Mouse (Mus musculus) stomach, postnatal 0 days (tissue): Measurements from ENCODE around the gene Eif5.

Experiments used
- CTCF ChIP-seq: IDR thresholded peaks from 2 replicates; pipeline ENCODE4 v1.5.1; 2016; ENCODE audit warnings: antibody characterized with exemption, low read depth, mild to moderate bottlenecking, moderate library complexity
- EP300 ChIP-seq: optimal IDR thresholded peaks from 2 replicates; pipeline ENCODE3; 2016; ENCODE audit warnings: antibody characterized with exemption

DNA sequence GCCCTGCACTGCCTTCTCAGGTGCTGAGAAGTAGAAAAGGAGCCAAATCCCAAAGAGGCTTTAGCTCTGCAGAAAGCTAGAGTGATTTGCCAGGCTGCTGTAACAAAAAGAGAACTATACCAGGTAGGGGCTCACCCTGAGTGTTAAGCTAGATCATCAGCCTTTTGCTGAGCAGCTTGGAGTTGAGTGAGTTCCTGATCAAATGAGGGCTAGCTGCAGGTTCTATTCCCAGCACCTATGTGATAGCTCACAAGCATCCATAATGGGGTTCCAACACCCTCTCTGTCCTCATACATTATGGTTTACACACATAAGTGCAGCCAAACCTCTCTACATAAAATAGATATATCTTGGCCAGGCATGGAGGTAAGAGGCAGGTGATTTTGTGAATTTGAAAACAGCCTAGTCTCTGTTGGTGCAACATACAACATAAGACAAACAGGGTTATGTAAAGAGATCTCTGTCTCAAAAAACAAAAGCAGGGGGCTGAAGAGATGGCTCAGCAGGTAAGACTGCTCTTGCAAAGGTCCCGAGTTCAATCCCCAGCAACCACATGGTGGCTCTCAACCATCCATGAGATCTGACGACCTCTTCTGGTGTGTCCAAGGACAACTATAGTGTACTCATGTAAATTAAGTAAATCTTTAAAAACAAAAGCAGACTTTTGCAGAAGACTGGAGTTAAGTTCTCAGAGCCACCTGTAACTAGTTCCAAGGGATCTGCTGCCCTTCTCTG, 10.9 kb downstream of the Eif5 start:
- TF ChIP-seq CTCF (no peak), EP300 (no peak)
